Mouse (Mus musculus) forebrain, embryonic 15.5 days (tissue): ENCODE measurements around the gene Msantd3. TPM values are rescaled to one million over a fixed set of nuclear protein-coding genes. Genes with fewer than 3 reads are reported as not detected.

Source experiments
- ATAC-seq: fragments of 200-750 bp; cut with Nextera tagmentation; replicated peaks from 2 replicates; pipeline ENCODE4 v1.8.0; 2017; ENCODE audit warnings: mild to moderate bottlenecking, moderate TSS enrichment, moderate library complexity
- H3K27ac ChIP-seq: fragments of 300-500 bp; sonication (generic); replicated peaks from 2 replicates; pipeline ENCODE4 v1.5.1; 2015; ENCODE audit warnings: mild to moderate bottlenecking, inconsistent platforms
- H3K27me3 ChIP-seq: fragments of 300-500 bp; sonication (generic); 2 replicates; pipeline ENCODE4 v1.6.1; 2015; ENCODE audit warnings: inconsistent platforms
- H3K36me3 ChIP-seq: fragments of 300-500 bp; sonication (generic); 2 replicates; pipeline ENCODE4 v1.6.1; 2015; ENCODE audit warnings: mild to moderate bottlenecking, inconsistent platforms
- H3K4me1 ChIP-seq: fragments of 300-500 bp; sonication (generic); 2 replicates; pipeline ENCODE4 v1.6.1; 2015; ENCODE audit warnings: inconsistent platforms
- H3K4me2 ChIP-seq: fragments of 300-500 bp; sonication (generic); replicated peaks from 2 replicates; pipeline ENCODE4 v1.6.1; 2015; ENCODE audit warnings: mild to moderate bottlenecking, inconsistent platforms
- H3K4me3 ChIP-seq: fragments of 300-500 bp; sonication (generic); 2 replicates; pipeline ENCODE4 v1.5.1; 2015; ENCODE audit warnings: mild to moderate bottlenecking, inconsistent platforms
- H3K9ac ChIP-seq: fragments of 300-500 bp; sonication (generic); replicated peaks from 2 replicates; pipeline ENCODE4 v1.6.1; 2015; ENCODE audit warnings: mild to moderate bottlenecking, inconsistent platforms
- H3K9me3 ChIP-seq: fragments of 300-500 bp; sonication (generic); 2 replicates; pipeline ENCODE4 v1.6.1; 2016; ENCODE audit warnings: inconsistent platforms
- WGBS: fragments of 180-500 bp; shearing (Covaris S2); methylation state at CpG from one replicate; pipeline ENCODE4 v1.1.7; 2015; ENCODE audit warnings: mixed read lengths; 5-methylcytosine and 5-hydroxymethylcytosine counted together
- polyA plus RNA-seq: library from polyadenylated mRNA; unstranded; fragments of >200 nt; fragmentation: Nextera tagmentation; extraction: Ambion mirVana; gene quantifications from 2 replicates; pipeline ENCODE4 v1.2.1, GENCODE M21; 2015

Gene Msantd3
- polyA plus RNA-seq, 1 experiment from 2014 or later: 43.9 TPM

DNA sequence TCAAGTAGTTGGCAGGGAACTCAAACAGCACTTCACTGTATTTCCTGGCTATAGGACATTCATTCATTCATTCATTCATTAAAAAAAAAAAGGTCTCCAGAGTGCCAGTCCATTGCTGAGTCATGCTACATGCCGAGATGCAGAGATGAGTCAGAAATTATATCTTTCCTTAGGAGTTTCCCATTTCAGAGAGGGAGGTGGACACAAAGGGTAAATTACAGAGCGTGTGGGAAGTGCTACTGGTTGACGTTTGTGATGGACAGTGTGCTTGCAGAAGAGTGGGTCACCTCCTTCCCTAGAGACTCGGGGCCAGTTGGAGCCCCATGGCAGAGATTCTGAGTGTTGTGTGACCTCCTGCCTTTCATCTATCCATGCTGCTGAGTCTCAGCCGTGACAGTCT lies 2.6 kb downstream of the Msantd3 start:
- Histone ChIP-seq H3K27me3 (no peaks in the 10 kb centered on the region), H3K36me3 (no peaks in the 10 kb centered on the region), H3K4me1 (peaks cover 69% of the 10 kb centered on the region), H3K9ac (0 out of 2 replicates have a peak overlapping the region, but pooled peaks have one; percentile 16), H3K4me2 (peak overlapping the region; percentile 50), H3K4me3 (no peak overlapping the region), H3K9me3 (no peaks in the 10 kb centered on the region), H3K27ac (no peak overlapping the region)
- no peak for ATAC-seq
- WGBS: 38% methylated on average over 5 of the region's 5 CpGs

DNA sequence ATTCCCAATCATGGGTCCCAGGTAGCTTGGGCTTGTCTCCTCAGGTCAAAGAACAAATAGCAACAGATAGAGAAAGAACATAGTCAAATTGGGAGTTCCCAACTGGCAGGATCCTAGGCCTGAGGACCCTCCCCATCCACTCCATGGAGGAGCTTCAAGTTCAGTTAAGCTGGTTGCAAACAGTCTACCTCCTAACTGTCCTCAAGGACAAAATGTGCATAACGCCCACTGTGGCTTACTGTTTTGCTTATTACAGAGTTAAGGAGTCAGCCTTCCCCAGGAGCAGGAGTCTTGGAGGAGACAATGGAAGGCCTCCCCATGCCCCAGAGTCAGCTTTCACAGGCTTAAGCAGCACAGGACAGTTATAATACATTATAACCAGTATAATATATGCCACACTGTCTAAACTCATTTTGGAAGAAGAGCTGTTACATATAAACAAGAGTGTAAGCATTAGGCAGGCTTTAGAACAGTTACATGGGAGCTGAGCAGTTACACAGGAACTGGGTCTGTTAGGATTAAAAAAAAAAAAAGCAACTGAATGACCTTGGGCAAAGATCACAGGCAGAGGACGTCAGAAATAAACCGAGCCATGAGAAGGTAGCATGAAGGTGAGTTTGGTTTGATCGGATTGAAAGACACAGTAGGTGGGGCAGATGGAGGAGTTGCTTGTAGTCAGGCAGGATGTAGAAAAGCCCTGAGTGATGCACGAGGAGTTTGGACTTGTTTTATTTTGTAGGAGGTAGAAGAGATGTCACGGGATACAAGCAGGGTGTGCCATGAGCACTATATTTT lies 3.5 kb downstream of the Msantd3 start:
- 67% methylated on average over 6 of the region's 6 CpGs for WGBS
- no peak overlapping the region for H3K4me2 ChIP-seq

DNA sequence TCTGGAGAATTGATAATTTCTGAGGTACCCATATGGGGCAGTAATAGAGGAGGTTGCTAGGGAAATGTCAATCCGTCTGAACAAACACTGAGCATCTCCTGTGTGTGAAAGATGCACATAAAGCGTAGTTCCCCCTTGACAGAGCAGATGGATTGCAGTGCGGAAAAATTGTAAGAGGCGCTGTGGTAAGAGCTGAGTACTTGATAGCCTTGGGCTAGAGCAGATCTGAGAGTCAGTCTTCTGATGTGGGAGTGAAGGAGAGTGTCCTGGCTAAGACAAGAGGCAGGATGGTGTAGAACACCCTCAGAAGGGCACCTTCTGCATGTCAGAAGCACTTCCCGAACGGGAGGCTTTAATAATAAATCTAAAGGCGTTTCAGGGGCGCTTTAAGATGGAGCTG lies 4.4 kb downstream of the Msantd3 start:
- no peak overlapping the region for H3K4me3 ChIP-seq
- no peaks in the 10 kb centered on the region for H3K9me3 ChIP-seq
- no peaks in the 10 kb centered on the region for H3K36me3 ChIP-seq
- no peaks in the 10 kb centered on the region for H3K27me3 ChIP-seq
- no peak overlapping the region for H3K9ac ChIP-seq
- no peak overlapping the region for H3K27ac ChIP-seq
- 72% methylated on average over 8 of the region's 8 CpGs for WGBS
- no peak overlapping the region for H3K4me2 ChIP-seq
- peaks cover 86% of the 10 kb centered on the region for H3K4me1 ChIP-seq
- ATAC-seq: no peak

More for the DNA sequence above, 3.5 kb downstream of the Msantd3 start:
- no peak overlapping the region for H3K27ac ChIP-seq
- no peaks in the 10 kb centered on the region for H3K9me3 ChIP-seq
- H3K27me3 ChIP-seq: no peaks in the 10 kb centered on the region
- H3K9ac ChIP-seq: no peak overlapping the region
- H3K36me3 ChIP-seq: no peaks in the 10 kb centered on the region
- H3K4me1 ChIP-seq: peaks cover 78% of the 10 kb centered on the region
- no peak for ATAC-seq
- no peak overlapping the region for H3K4me3 ChIP-seq

DNA sequence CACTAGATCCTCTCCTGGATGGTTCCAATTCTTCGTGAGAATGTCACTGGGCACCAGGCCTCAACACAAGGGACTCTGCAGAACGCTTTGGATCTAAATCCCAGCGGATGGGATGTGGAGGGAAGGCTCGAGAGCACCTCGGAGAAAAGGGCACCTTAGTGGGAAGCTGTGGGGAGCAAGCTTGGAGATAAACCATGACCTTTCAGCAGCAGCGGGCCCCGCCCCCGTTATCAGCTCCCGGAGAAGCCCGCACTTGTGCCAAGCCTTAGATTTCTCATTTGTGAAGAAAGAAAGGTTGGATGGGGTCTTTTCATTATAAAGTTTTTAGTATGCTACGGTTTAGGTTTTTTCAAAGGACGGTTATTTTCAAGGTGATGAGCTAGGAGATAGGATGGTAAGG lies 6.2 kb downstream of the Msantd3 start:
- no peak overlapping the region for H3K4me3 ChIP-seq
- peaks cover 84% of the 10 kb centered on the region for H3K4me1 ChIP-seq
- no peaks in the 10 kb centered on the region for H3K9me3 ChIP-seq
- 43% methylated on average over 12 of the region's 12 CpGs for WGBS
- peak overlapping the region; percentile 60 for H3K27ac ChIP-seq
- no peaks in the 10 kb centered on the region for H3K36me3 ChIP-seq
- H3K9ac ChIP-seq: no peak overlapping the region
- no peak overlapping the region for H3K4me2 ChIP-seq
- ATAC-seq: no peak
- H3K27me3 ChIP-seq: no peaks in the 10 kb centered on the region

DNA sequence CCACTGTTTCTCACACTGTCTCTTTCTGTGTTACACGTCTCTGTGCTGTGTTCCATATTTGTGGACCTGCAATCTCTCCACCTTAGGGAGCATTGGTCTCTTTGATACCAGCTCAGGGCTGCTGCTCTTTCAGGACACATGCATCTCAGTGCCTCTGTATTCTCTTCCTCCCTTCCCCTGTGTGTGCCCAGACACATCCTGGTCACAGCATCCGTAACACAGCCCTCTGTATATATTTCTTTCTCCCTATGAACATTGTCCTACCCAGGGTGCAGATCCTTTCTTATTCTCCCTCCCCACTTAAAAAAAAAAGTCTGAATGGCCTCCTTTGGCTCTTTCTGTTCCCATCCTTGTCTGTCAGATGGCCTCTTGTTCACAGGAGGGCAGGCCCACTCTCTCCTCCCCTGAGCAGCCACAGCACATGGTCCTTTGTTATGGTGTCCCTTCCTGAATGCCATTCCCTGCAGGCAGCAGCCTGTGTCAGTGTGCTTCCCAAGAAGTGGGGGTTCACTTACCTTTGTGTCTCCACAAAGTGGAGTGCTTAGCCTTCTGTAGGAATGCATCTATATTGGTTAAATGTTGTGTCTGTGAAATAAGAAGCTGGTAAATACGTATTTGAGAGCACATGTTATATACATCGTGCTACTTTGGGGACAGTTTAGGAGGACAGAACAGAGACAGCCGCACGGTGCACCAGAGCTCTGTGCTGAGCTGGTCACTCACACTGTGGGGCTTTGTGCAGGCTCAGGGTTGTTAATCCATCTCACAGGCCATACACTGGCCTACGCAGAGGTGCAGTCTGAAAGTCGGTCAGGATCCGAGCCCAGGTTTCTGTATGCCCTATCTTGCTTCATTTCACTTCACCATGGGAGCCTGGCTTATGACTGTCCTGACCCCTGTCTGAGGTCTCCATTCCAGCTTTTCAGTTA lies 7.1 kb downstream of the Msantd3 start:
- H3K4me2 ChIP-seq: 0 out of 2 replicates have a peak overlapping the region, but pooled peaks have one; percentile 0
- 17% methylated on average over 9 of the region's 9 CpGs for WGBS
- no peak overlapping the region for H3K4me3 ChIP-seq
- H3K27ac ChIP-seq: peak overlapping the region; percentile 60
- H3K36me3 ChIP-seq: no peaks in the 10 kb centered on the region
- no peaks in the 10 kb centered on the region for H3K27me3 ChIP-seq
- H3K4me1 ChIP-seq: peaks cover 76% of the 10 kb centered on the region
- no peak overlapping the region for H3K9ac ChIP-seq
- peak; percentile 62 for ATAC-seq
- no peaks in the 10 kb centered on the region for H3K9me3 ChIP-seq

DNA sequence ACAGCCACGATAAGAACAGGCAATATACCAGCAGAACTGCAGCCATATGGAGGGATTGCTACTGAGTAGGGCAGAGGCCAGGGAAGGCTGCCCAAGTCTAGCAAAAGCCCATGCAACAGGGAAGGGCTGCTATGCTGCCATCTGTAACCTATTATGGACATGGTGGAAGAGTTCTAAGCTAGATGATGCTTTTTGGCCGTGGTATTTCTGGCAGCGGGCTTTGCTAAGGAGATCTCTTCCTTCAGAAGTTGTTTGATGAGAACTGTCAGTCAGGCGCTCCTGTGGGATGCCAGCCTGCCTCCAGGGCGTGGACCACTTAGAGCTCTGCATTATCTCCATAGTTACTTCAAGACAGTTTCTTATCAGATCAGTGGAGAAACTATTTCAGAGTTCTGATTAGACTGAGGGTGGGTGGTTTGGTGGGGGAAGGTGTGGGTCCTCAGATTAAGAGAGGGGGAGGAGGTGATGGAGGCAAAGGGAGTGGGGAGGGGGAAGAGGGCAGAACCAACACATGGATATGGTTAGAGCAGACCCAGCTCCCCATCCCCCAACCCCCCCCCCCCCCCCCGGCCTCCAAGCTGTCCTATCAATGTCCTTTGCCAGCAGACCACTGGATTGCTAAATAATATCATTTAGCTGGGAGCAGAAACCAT lies 8.8 kb downstream of the Msantd3 start:
- Histone ChIP-seq H3K4me1 (peaks cover 60% of the 10 kb centered on the region), H3K4me3 (no peak overlapping the region), H3K27me3 (no peaks in the 10 kb centered on the region), H3K36me3 (peaks cover 14% of the 10 kb centered on the region), H3K4me2 (no peak overlapping the region), H3K9me3 (no peaks in the 10 kb centered on the region), H3K27ac (peak overlapping the region; percentile 27; the same call in 1 of the 2 replicates), H3K9ac (no peak overlapping the region)
- peak; percentile 31; the same call in 1 of the 2 replicates for ATAC-seq
- WGBS: 45% methylated on average over 6 of the region's 6 CpGs

DNA sequence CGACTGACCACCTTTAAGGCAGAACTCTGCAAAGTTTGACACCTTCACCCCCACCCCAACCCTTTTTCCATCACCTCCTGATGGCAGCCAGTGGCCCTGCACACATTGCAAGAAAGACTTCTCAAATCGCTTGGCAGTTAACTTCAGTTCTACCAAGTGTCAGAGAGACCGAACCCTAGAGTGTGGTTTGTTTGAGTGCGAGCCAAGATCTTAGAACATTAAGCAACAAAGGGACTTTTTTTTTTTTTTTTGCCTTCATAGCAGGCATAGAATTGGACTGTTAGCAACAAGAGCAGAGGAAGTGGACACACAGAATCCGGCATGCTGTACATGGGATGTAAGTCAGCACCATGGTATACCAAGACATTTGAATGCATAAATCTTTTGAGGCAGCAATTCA lies 9.9 kb downstream of the Msantd3 start:
- peaks cover 52% of the 10 kb centered on the region for H3K4me1 ChIP-seq

DNA sequence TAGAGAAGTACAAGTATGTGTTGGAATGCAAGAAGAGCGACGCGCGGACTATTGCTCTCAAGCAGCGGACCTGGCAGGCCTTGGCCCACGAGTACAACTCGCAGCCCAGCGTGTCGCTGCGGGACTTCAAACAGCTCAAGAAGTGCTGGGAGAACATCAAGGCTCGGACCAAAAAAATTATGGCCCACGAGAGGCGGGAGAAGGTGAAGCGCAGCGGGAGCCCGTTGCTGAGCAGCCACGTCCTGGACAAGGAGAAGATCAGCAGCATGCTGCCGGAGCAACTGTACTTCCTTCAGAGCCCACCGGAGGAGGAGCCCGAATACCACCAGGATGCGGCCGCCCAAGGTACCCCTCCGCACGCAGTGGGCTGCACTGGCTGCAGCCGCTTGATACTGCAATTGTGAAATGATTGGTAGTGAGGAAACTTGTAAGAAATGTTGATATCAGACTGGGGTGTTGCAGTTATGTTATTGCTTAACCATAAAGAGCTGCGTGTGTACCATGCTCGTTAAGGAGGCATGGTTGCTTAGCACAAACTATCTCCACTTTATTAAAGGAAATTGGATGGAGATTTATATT lies 12.8 kb downstream of the Msantd3 start:
- 85% methylated on average over 27 of the region's 27 CpGs for WGBS
- H3K27me3 ChIP-seq: no peaks in the 10 kb centered on the region
- H3K4me1 ChIP-seq: peaks cover 30% of the 10 kb centered on the region
- H3K4me2 ChIP-seq: no peak overlapping the region
- no peak for ATAC-seq
- H3K27ac ChIP-seq: no peak overlapping the region
- peaks cover 23% of the 10 kb centered on the region for H3K36me3 ChIP-seq
- H3K9me3 ChIP-seq: no peaks in the 10 kb centered on the region
- no peak overlapping the region for H3K9ac ChIP-seq
- no peak overlapping the region for H3K4me3 ChIP-seq

More for the DNA sequence above, 9.9 kb downstream of the Msantd3 start:
- no peak overlapping the region for H3K27ac ChIP-seq
- 59% methylated on average over 5 of the region's 5 CpGs for WGBS
- no peak overlapping the region for H3K4me2 ChIP-seq
- no peaks in the 10 kb centered on the region for H3K9me3 ChIP-seq
- no peaks in the 10 kb centered on the region for H3K27me3 ChIP-seq
- ATAC-seq: no peak
- H3K36me3 ChIP-seq: peaks cover 20% of the 10 kb centered on the region
- no peak overlapping the region for H3K4me3 ChIP-seq
- no peak overlapping the region for H3K9ac ChIP-seq

DNA sequence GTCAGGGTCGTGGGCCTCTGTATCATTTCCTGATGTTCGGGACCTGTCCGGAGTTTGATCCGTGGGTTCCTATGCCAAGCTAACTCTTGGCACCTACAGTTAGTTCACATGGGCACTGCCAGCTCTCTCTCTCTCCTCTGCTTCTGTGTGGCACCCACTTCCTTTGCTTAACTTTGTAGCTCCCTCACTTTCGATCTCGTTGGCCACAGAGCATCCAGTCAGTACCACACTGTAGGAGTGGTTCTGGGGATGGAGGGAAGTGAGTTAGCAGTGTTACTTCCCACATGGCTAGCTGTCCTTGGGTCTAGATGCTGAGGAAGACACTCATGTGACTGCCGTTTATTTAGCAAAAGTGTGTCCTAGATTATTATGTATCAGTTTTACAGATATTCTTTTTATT lies 14.4 kb downstream of the Msantd3 start:
- Histone ChIP-seq H3K4me3 (no peak overlapping the region), H3K9me3 (no peaks in the 10 kb centered on the region), H3K36me3 (peaks cover 29% of the 10 kb centered on the region), H3K27me3 (no peaks in the 10 kb centered on the region), H3K9ac (no peak overlapping the region), H3K27ac (no peak overlapping the region), H3K4me1 (peaks cover 15% of the 10 kb centered on the region), H3K4me2 (no peak overlapping the region)
- no peak for ATAC-seq
- WGBS: 90% methylated on average over 7 of the region's 7 CpGs

DNA sequence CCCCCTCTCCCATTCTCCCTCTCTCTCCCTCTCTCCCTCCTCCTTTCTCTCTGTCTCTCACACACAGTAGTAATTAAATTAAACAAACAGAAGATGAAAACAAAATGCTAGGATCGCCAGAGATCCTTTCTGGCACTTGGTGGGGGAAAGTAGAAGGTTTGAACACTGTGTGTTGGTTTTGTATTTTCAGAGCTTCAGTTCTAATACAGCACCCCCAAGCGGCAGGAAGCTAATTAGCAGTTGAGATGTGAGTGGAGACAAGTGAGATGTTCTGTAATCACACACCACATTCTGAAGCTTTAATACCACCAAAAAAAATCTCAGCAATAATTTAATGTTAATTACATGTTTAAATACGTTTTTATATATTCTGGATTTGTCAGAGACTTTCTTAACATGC lies 16.0 kb downstream of the Msantd3 start:
- peaks cover 30% of the 10 kb centered on the region for H3K36me3 ChIP-seq
- WGBS: 20% methylated on average over 3 of the region's 3 CpGs
- no peak overlapping the region for H3K27ac ChIP-seq
- no peak overlapping the region for H3K4me3 ChIP-seq
- H3K4me2 ChIP-seq: no peak overlapping the region
- H3K9me3 ChIP-seq: no peaks in the 10 kb centered on the region
- ATAC-seq: no peak
- H3K27me3 ChIP-seq: no peaks in the 10 kb centered on the region
- H3K4me1 ChIP-seq: peaks cover 9% of the 10 kb centered on the region; the same call in 1 of the 2 replicates
- H3K9ac ChIP-seq: no peak overlapping the region

DNA sequence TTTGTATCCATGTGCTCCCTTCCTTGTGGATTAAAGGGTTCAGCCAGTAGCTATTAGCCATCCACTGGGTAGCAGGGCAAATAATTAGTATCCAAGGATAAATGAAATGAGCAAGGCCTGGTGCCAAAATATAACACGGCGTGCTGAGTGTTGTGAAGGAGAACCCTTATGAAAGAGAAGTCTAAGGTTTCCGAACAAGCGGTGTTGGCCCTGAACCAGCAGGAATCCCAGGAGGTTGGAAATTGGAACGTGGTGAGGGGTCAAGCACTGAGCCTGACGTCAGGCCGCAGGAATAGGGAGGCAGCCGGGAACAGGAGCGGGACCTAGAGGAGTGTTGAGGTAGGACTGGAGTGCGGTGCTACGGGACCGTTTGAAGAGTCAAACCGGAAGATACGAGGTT lies 19.9 kb downstream of the Msantd3 start:
- Histone ChIP-seq H3K27me3 (no peaks in the 10 kb centered on the region), H3K36me3 (peaks cover 31% of the 10 kb centered on the region), H3K9me3 (no peaks in the 10 kb centered on the region), H3K4me3 (no peak overlapping the region), H3K4me2 (no peak overlapping the region), H3K27ac (no peak overlapping the region), H3K4me1 (peaks cover 7% of the 10 kb centered on the region; the same call in 1 of the 2 replicates), H3K9ac (no peak overlapping the region)
- no peak for ATAC-seq
- WGBS: 64% methylated on average over 14 of the region's 14 CpGs
